Mouse (Mus musculus) CD4-positive, CD25-positive, alpha-beta regulatory T cell, adult 2 months (primary cell): ENCODE measurements at regions not wholly inside any gene's neighbourhood (a gene's known extent, or its start where the extent isn't known, plus 50 kb on each side); places are given as distances from the start of the nearest gene placed in this dataset.
"Not testable (repeated sequence)": the region's sequence is repeated elsewhere in the genome, so short reads cannot be mapped to it uniquely, and the experiment has no call there.

Experiments
- DNase-seq: peaks from one replicate; pipeline ENCODE4 v3.0.0-alpha.2; 2012; ENCODE audit warnings: low read depth, low spot score

DNA sequence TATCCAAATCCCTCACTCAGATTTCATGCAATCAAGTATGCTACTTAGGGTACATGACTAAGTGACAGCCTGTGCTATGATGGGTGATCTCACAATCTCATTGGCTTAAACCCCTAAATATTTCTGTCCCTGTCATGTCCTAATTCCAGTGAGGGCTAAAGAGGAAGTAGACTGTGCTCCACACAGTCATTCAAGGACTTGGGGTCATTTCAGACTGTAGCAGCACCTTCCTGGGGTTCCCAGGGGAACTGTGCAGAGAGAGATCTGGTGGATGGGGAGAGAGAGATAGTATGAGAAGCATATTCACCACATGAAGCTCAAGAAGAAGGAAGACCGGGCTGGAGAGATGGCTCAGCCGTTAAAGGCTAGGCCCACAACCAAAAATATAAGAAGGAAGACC is 100.7 kb downstream of the H2al2a start:
- no peak for DNase-seq

DNA sequence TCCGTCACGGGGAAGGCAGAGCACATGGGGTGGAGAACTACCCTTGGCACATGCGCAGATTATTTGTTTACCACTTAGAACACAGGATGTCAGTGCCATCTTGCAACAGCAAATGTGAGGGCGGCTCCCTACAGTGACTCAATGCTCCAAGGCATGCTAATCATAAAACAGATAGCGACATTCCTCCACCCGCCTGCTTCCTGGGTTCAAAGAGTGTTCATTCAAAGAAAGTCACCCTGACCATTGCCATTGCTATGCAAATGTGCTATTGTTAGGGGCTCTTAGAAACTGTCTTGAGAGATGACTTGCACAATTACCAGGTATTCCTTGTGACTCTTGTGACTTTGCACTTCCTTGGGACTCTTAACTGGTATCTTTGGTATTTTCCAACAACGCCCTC is 104.1 kb downstream of the H2al2a start:
- DNase-seq = not testable (repeated sequence)

DNA sequence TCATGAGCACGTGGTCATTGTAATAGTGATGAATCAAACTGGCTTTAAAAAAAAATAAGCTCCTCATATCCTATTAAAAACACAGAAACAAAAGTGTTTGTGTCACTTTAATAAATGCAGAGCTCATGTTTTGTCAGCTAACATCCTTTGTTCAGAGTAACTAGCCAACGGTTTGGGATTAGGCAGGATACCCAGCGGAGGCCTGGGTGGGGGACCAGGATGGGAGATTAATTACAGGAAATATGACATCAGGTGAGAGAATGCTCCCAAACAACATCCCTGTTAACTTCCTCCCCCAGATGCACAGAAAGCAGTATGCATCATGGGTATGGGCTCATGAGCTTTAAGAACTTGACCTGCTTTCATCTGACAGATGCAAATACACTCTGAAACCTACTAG is 109.1 kb downstream of the H2al2a start:
- no peak for DNase-seq

DNA sequence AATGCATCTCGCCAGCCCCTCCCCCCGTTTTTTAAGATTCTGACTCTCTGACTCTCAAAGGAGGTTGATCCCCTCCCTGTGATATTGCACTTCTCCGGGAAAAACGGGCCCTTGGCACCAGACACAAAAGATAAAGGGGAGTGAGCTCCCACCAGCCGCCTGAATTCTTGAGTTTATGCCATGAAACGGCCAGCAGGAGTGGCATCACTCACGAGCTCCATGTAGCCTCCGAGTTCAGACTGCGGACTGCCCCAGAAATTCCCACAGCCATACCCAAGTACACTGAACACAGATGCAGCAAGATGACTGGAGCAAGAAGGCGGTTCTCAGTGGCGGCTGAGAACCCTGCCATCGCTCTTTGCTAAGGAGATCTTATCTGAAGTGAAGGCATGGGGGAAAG is 114.4 kb downstream of the H2al2a start:
- DNase-seq = no peak

DNA sequence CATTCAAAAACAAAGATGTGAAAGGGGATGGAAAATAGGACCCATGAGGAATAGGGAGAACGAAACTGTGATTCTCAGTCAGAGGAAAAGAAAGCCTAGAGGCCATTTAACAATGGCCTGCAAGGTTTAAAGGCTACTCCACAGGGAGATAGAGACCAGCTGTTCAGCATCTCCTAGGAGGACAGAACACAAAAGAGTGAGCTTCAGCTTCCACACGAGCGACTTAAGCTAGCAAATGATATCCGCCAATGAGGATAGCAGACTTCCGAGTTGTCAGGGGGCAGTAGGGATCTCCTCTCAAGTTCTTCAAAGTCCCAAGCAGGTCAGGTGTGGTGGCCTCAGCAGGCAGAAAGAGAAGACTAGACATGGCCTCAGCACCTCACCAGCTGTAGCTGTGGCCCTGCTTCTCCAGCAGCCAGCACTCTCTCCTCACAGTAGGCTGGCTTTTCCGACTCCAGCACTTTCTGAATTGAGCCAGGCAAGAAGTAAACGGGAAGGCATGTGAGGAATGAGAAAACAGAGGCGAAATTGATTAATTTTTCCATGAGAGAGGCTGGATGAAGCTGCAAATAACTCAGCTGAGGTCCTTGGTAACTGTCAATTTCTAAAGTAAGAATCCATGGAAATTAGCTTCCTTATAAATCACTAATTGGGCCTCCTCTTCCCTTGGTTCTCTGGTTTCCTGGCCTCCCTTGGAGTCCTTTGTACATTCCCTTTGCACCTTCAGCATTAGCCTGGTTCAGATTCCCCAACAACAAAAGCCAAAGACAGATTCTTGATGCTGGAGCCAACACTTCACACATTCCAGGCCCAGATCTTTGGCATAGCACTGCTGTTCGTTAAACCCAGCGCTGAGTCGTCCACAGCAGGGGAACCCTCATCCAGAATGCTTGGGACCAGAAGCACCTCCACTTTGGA is 115.7 kb downstream of the H2al2a start:
- no peak for DNase-seq

DNA sequence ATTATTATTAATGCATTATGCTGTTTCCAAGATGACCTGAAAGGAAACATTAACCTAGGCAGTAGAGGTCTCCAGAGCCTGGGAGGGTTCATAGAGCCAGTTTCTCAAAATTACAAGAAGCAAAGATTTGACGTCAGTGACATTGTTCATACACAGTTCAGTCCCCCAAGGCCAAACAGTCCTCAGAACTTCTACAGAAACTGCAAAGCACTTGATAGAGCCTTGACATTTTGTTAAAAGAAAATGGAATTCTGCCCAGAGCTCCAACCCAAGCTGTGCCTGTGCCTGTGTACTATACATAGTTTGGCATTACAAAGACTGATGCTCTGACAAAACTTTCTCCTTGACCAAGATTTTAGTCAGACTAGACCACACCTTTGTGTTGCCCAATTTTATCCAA is 118.9 kb downstream of the H2al2a start:
- no peak for DNase-seq

DNA sequence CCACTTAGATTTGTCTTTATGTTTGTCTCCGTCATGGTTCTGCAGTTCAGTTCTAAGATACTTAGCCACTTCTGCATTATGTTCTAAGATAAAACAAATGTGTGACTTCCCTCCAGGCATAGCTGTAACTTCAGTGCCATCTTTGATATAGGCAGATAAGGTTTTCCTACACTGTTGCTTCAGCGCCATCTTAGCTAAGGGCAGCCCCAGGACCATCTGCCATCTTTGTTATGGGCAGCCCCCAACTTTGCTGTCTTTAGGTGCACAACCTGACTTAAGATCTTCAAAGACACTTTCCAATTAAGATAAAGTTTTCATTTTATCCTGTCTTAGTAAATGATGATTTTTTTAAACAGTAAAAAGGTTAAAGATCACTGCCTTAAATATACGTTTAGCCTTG is 119.8 kb downstream of the H2al2a start:
- no peak for DNase-seq

DNA sequence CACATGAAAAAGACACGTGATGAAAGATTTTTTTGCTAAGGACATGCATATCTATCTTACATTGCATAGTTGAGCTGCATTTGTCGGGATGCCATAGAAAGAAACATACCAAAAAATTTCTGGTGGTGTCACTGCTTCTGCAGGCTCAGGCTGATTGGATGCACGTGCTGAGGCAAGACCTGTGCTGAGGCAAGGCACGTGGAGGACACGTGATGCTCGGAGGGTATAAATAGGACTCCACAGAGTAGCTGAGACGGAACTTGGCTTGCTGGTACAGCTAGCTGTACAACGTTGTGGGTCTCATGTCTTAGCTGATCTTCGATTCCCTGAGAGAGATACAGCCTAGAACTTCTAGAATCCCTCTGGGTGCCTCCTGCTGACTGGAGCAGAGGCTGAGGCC is 120.6 kb downstream of the H2al2a start:
- no peak for DNase-seq

DNA sequence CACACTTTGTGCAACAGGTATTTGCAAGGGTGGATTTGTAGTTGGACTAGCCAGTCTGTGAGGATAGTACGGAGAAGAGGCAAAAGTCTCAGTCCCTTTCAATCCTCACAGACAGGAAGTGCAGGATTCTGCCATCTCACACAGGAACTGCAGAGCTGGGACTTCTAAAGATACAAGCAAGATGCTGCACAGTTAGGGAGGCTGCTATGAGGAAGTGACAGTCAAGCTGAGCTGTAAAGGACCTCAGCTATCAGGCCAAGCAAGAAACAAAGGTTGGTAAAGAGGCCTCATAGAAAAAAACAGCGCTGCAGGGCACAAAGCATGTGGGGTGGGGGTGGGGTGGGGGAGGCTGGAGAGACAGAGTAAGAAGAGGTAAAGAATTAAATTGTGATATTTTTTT is 126.2 kb downstream of the H2al2a start:
- DNase-seq = no peak

DNA sequence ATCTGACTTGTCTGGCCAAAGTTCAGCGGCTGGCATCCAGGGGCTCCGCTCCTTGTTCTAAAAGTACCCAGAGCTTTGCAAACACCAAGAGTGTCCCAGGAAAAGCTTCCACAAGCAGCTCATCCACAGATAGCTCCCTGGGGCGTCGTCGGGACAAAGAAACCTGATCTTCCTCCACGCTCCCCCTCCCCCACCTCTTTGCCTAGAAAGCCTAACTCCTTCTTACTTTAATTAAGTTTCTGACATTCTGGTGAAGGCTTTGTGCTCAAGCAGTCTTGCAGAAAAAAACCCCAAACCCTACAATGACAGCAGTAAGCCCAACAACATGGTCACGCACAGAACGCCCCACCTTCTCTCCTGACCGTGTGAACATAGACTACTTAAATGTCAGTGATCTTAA is 128.6 kb downstream of the H2al2a start:
- DNase-seq = no peak

DNA sequence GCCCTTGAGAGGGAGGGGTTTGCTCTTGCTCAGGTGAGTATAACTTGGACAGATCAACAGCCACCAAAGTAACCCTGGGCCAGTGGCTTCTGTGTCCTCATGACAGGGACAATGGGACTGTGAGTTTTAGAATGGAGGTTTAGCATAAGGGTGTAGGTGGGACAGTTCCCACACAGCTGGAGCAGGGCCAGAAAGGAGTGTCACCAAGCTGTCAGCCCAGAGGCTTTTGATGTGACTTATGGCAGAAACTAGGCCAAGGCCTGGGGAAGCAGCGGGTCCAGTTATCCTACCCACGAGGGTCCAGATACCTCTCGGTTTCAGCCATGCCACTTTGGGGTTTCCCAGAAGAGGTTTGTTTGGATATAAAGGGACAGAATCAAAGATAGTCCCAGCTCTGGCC is 129.4 kb downstream of the H2al2a start:
- DNase-seq = no peak

DNA sequence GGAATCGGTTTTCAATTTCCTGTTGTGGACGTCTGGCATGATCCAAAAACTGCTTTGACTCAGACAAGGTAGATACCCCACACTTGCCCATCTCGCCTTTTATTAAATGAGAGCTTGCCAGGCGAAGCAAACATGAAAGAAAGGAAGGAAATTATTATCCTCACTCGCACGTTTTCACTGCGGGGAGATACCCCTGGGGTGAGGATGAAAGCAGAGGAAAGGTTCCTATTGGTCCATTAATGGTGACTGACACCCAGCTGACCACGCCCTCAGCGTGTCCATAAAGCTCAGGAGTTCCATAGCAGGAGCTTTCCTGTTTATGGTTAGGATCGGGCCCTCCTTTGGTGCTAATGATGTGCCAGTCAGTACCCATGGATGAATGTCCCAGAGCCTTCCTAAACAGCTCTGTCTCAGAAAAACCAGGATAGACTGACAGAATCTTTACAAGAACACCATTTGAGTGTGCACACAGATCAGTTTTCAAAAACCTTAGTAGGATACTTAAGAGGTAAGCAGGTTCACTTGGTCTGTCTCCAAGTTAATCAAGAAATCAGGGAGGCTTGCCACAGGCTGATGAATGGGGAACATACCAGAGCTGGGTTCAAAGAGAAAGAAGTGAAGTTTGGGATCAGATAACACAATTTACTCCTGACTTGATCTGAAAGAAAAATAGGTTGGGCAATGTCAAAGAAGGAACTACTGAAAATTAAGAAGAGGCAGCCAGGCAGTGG is 130.7 kb upstream of the Nebl start:
- DNase-seq = no peak

DNA sequence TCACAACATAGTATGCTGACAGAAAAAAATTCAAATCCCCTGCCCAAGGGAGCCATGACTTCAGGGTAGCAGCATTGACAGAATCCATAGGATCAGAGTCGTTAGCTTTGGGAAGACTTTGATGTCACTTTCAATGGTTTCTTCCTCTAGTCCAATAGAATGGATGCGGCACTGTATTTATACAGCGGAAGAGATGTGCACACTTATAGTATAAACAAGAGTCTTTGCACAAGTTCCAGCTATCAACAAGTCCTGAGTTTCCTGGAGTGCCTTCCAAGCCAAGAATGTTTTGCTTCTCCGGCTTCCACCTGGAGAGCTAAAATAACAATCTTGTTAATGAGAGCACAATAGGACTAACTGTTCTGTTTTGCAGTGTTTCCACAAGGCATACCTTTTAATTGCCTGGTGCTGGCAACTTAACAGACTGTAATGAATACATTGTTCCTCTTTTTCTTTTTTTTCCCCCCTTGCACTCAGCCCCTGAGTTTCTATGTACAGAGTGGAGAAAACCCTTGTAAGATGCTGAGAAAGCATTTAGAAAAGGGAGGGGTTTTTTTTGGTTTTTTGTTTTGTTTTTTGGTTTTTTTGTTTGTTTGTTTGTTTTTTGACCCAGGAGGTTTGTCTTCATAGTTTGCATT is 129.8 kb upstream of the Nebl start:
- no peak for DNase-seq

DNA sequence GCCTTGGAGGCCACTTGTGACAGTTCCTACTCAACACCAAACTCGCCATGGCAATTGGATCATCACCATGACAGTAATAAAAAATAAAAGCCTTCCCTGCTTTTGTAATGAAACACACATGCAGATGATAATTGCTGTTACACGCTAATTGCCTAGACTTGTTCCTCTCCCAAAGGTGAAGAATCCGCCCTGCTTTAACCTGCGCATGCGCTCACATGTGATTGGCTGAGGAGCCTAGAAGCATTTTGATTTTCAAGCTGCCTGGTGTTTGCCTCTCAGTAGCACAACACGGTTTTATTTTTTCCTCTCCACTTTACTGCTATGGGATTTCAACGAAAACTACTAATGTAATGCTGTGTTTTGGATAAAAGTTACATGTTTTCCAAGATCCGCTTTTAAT is 128.0 kb upstream of the Nebl start:
- no peak for DNase-seq

DNA sequence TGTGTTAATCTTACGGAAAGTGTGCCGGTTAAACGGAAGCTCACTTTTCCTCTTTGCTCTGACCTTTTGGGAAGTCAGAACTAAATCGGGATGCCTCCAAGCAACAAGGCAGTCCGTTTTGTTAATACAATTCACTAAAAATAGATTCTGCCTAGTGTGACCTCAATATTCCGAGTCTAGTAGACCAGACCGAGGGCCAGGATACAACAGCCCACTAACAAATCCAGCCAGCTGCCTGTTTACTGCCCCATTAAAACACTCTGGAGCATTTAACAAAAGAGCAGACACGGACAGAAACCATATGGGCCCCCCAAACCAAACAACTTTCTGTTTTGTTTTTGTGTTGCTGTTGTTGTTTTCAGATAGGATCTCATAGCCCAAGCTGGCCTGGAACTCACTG is 127.1 kb upstream of the Nebl start:
- DNase-seq = no peak

DNA sequence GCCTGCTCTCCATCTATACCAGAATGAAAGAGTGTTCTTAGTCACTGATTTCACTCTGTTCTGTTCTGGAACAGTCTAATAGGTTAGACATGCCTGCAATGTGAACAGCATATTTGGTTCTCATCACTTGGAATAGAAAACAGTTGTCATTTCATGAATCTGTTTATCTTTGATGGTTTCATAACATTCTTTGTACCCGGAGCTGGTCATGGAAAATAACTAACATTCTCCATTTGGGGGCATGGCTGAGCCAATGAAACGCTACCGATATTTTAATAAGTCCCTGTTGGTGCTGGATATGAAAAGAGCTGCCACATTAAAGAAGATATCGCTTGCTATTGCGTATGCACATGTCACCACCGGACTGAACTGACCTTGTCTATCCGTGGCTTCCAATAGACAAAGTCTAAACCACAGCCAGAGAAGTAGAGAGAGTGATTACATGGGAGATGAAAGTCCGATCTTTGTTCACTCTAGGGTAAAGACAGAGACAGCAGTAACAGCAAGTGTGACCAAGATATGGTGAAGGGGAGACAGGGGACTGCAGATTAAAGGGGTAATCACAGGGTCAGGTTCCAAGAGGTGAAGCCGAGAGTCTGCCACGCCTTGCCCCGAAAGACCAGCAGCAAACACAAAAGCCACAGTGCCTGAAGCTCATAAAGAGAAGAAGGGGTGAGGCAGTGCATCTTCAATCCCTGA is 124.5 kb upstream of the Nebl start:
- no peak for DNase-seq

DNA sequence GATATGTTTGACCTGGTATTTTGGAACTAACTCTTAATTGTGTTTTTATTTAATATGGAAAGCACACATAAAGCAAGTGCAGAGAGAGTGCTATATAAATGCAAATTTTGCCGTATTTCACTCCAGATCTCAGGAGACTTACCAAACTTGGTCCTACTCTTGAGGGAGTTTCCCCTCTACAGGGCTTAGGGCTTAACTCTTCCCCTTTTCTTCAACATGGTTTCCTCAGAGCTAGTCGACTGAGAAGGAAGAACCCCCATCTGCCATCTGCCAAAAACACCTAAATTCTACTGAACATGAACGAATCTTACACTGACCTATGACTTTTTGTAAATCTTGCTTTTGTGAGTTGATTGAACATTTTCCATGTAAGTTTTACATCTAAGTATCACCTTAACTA is 122.8 kb upstream of the Nebl start:
- DNase-seq = no peak

DNA sequence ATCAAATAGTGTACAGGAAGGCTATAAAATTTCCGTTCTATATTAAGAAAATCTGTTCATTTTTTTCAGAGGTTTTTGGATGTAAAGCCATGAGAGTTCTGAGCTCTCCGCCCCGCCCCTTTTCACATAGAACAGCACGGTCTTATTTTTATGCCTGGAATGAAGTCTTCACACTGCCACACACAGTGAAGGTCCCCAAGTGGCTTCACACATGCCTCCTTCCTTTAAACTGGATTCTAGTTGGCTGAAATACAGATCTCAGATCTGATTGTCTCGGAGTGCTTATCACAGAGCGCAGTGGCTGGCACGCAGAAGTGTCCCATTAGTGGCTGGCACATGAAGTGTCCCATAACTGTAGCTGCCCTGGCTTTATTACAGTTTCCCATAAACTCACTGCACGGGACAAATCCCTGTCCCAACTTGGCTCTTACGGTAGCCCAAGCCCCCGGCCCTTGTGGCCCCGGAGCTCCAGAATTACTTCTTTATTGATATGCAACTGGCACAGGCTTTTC is 122.3 kb upstream of the Nebl start:
- DNase-seq = no peak

DNA sequence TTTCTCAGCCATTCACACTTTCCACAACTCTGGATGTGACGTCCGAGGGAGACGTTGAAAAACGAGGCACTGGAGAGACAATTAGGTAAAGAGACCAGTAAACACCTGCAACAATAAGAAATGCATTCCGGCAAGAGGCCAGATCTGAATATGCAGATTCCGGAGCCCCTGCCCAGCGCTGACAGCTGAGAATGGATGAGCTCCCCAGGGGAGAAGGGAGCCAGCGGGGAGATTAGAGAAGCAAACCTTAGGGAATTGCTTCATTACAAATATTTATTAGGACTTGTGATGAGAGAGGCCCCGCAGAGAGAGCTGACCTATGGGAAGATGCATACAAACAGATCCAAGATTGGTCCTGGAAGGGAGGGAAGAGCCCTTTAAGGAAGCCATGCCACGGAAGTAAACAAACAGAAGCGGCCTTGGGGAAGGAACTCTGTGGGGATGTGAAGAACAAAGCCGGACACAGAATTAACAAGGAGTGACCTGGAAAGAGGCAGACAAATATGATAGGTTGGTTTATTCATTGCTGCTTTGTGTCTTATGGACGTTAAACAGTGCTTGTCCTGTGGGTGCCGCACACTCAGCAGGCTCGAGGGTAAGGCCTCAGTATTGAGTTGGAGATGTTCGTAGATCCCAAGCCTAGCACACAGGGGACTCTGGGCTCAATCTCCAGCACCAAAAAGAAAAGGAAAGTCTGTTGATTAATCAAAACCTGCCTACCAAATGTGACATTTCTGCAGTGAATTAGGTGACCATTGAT is 121.7 kb upstream of the Nebl start:
- no peak for DNase-seq

DNA sequence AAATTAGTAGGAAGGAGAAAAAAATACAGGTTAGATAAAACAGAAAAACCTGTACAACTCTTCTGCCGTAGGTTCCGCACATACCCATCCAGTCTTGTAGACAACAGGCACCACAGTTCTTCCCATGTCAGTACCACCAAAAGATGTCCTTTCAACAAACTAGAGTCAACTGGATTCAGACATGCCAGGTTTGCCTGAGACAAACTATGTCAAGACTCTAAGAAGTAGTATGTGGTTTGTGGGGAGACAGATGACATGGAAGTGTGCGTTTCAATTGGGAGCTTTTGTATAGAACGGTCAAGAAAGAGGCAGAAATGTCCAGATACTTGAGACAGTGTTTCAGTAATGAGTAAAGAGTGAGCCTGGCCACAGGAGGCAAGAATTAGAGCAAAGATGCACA is 119.5 kb upstream of the Nebl start:
- DNase-seq = no peak

DNA sequence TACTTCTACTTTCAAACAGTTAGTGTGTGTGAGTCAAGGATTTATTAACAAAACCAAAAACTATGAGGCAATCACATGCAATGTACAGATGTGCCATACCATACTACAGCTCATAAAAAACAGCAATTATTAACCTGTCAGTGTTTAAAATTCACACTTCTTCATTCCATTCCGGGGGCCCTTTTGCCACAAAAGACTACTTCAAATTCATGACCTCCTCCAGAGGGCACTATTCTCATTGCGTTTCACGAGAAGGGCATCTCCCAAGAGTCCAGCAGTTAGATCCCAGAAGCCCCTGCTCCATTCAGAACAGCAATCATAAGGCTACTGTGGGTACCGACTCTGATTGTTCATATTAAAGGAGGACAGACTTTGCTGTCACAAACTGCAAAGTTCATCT is 118.0 kb upstream of the Nebl start:
- DNase-seq = no peak
